Mouse (Mus musculus): ENCODE data around the gene Nutf2. TPM values are rescaled to one million over a fixed set of nuclear protein-coding genes. Genes with fewer than 3 reads are reported as not detected.
"Not testable (repeated sequence)": the region's sequence is repeated elsewhere in the genome, so short reads cannot be mapped to it uniquely, and the experiment has no call there.

Gene Nutf2
- polyA plus RNA-seq (2015; fragmentation: Nextera tagmentation; extraction: Ambion mirVana), result 195 and 202 TPM in 2 replicates

- H3K4me2 ChIP-seq, result peak within 1 kb of the TSS; percentile 73
- H3K9me3 ChIP-seq, result no peaks in the 10 kb centered on the region
- H3K27me3 ChIP-seq, result no peaks in the 10 kb centered on the region
- peaks cover 60% of the 10 kb centered on the region for H3K4me1 ChIP-seq
- H3K4me3 ChIP-seq, result peak within 1 kb of the TSS; percentile 96
- H3K9ac ChIP-seq, result peak within 1 kb of the TSS; percentile 95
- peak; percentile 98 for ATAC-seq (ENCODE audit: insufficient number of reproducible peaks, low FRiP score, low TSS enrichment, low read depth)
- H3K27ac ChIP-seq, result peak within 1 kb of the TSS; percentile 94
- WGBS, result under 1% methylated on average over 59 of the region's 59 CpGs
- peaks cover 12% of the 10 kb centered on the region for H3K36me3 ChIP-seq
Measured at GRCm38 (mm10) chr8:105860143-105860981, at the start of gene Nutf2. Nutf2 (plus strand) TSS chr8:105860580.

- no peaks in the 10 kb centered on the region for H3K9me3 ChIP-seq
- H3K27ac ChIP-seq, result no peak overlapping the region
- 93% methylated on average over 10 of the region's 10 CpGs for WGBS
- H3K4me2 ChIP-seq, result no peak overlapping the region
- no peak overlapping the region for H3K4me3 ChIP-seq
- H3K36me3 ChIP-seq, result peaks cover 22% of the 10 kb centered on the region
- peaks cover 5% of the 10 kb centered on the region; the same call in 1 of the 2 replicates for H3K4me1 ChIP-seq
- H3K27me3 ChIP-seq, result no peaks in the 10 kb centered on the region
- ATAC-seq (ENCODE audit: insufficient number of reproducible peaks, low FRiP score, low TSS enrichment, low read depth), result no peak
- no peak overlapping the region for H3K9ac ChIP-seq
Measured at GRCm38 (mm10) chr8:105811061-105811460, 49.3 kb upstream of the Nutf2 start.

GRCm38 (mm10) chr8:105811543-105811942, 48.8 kb upstream of the Nutf2 start:
- 75% methylated on average over 3 of the region's 3 CpGs for WGBS
- Histone ChIP-seq H3K9ac (no peak overlapping the region), H3K27me3 (no peaks in the 10 kb centered on the region)

GRCm38 (mm10) chr8:105812511-105812910, 47.9 kb upstream of the Nutf2 start:
- Histone ChIP-seq H3K36me3 (peaks cover 22% of the 10 kb centered on the region), H3K4me1 (peaks cover 5% of the 10 kb centered on the region; the same call in 1 of the 2 replicates), H3K9me3 (no peaks in the 10 kb centered on the region), H3K4me2 (no peak overlapping the region), H3K27me3 (no peaks in the 10 kb centered on the region), H3K27ac (no peak overlapping the region), H3K9ac (no peak overlapping the region), H3K4me3 (no peak overlapping the region)
- WGBS, result 86% methylated on average over 5 of the region's 5 CpGs
- no peak for ATAC-seq (ENCODE audit: insufficient number of reproducible peaks, low FRiP score, low TSS enrichment, low read depth)

More at GRCm38 (mm10) chr8:105811543-105811942, 48.8 kb upstream of the Nutf2 start:
- Histone ChIP-seq H3K27ac (no peak overlapping the region), H3K4me3 (no peak overlapping the region), H3K9me3 (no peaks in the 10 kb centered on the region), H3K4me2 (no peak overlapping the region), H3K4me1 (peaks cover 5% of the 10 kb centered on the region; the same call in 1 of the 2 replicates), H3K36me3 (peaks cover 22% of the 10 kb centered on the region)
- no peak for ATAC-seq (ENCODE audit: insufficient number of reproducible peaks, low FRiP score, low TSS enrichment, low read depth)

GRCm38 (mm10) chr8:105813241-105813640, 47.1 kb upstream of the Nutf2 start:
- WGBS, result 94% methylated on average over 6 of the region's 6 CpGs
- Histone ChIP-seq H3K9me3 (no peaks in the 10 kb centered on the region), H3K36me3 (peaks cover 22% of the 10 kb centered on the region), H3K27ac (no peak overlapping the region), H3K4me3 (no peak overlapping the region), H3K4me2 (no peak overlapping the region), H3K4me1 (peaks cover 5% of the 10 kb centered on the region; the same call in 1 of the 2 replicates), H3K27me3 (no peaks in the 10 kb centered on the region), H3K9ac (no peak overlapping the region)
- ATAC-seq (ENCODE audit: insufficient number of reproducible peaks, low FRiP score, low TSS enrichment, low read depth), result no peak

DNA sequence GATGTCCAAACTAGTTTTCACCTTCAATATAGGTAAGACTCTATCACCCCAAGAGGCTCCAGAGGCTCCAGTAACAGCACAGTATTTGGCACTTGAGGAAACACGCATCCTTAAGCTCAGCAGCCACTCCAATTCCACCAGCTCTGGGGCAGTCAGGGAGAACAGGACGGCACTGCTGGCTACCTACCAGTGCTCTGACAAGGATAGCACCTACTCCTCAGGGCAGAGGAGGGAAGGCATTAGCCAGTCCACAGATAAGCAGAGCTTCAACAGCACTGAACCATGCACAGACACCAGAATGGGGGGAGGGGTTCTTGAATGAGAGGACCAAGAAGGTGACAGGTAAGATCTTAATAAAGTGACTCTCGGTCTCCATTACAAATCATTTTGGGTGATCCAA, 40.7 kb upstream of the Nutf2 start:
- H3K4me1 ChIP-seq, result no peaks in the 10 kb centered on the region
- no peak overlapping the region for H3K27ac ChIP-seq
- H3K36me3 ChIP-seq, result peaks cover 40% of the 10 kb centered on the region
- no peaks in the 10 kb centered on the region for H3K27me3 ChIP-seq
- no peak overlapping the region for H3K9ac ChIP-seq
- ATAC-seq (ENCODE audit: insufficient number of reproducible peaks, low FRiP score, low TSS enrichment, low read depth), result no peak
- no peaks in the 10 kb centered on the region for H3K9me3 ChIP-seq
- H3K4me3 ChIP-seq, result no peak overlapping the region
- 91% methylated on average over 3 of the region's 3 CpGs for WGBS
- H3K4me2 ChIP-seq, result no peak overlapping the region

GRCm38 (mm10) chr8:105820925-105821324, 39.5 kb upstream of the Nutf2 start:
- H3K9me3 ChIP-seq, result no peaks in the 10 kb centered on the region
- H3K4me2 ChIP-seq, result no peak overlapping the region
- 0 out of 2 replicates have a peak, but pooled peaks have one; percentile 35 for ATAC-seq (ENCODE audit: insufficient number of reproducible peaks, low FRiP score, low TSS enrichment, low read depth)
- H3K9ac ChIP-seq, result no peak overlapping the region
- WGBS, result 94% methylated on average over 1 of the region's 1 CpGs
- H3K27me3 ChIP-seq, result no peaks in the 10 kb centered on the region
- H3K4me3 ChIP-seq, result no peak overlapping the region
- H3K27ac ChIP-seq, result no peak overlapping the region
- peaks cover 6% of the 10 kb centered on the region for H3K4me1 ChIP-seq
- H3K36me3 ChIP-seq, result peaks cover 42% of the 10 kb centered on the region

DNA sequence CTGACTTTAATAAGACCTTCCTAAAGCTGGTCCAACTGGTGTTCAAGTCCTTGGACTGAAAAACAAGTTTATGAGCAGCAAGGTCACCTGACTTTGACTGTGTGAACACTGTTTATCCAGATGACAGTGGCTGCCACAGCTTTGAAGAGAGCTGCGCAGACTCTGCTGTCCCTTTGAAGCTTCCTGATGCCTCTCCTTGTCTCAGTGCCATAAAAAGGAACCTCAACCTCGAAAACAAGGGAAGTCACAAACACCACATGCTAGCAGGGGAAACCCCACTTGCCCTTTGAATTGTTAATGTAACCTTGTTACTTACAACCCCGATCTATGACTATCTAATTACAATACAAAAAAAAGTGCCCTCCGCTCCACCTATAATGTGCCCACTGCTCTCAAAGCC, 34.9 kb upstream of the Nutf2 start:
- peak overlapping the region; percentile 72 for H3K4me2 ChIP-seq

DNA sequence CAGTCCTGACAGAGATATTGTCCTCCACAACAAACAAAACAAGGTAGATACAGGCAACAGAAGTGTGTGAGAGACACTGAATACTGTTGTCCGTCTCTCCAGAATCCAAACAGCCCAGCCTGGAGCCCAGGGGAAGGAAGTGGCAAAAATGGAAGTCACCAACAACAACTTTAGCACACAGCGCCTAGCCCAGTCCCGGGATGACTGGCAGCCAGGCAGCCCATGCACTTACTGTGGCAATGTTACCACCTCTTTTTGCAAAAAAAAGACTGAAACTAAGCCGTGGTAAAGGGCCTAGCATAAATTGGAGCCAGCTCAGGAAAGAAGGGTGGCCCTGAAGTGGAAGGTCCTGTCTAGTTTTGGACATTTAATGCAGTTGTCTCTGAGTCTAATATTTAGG, 34.0 kb upstream of the Nutf2 start:
- Histone ChIP-seq H3K9me3 (no peaks in the 10 kb centered on the region), H3K4me2 (peak overlapping the region; percentile 72), H3K4me1 (peaks cover 20% of the 10 kb centered on the region), H3K9ac (peak overlapping the region; percentile 81), H3K36me3 (peaks cover 27% of the 10 kb centered on the region), H3K27me3 (no peaks in the 10 kb centered on the region), H3K27ac (peak overlapping the region; percentile 71), H3K4me3 (peak overlapping the region; percentile 81)
- no peak for ATAC-seq (ENCODE audit: insufficient number of reproducible peaks, low FRiP score, low TSS enrichment, low read depth)
- 3% methylated on average over 4 of the region's 4 CpGs for WGBS

More for the DNA sequence above, 34.9 kb upstream of the Nutf2 start:
- Histone ChIP-seq H3K9ac (no peak overlapping the region), H3K27ac (no peak overlapping the region), H3K4me3 (peak overlapping the region; percentile 81), H3K9me3 (no peaks in the 10 kb centered on the region), H3K27me3 (no peaks in the 10 kb centered on the region), H3K36me3 (peaks cover 36% of the 10 kb centered on the region), H3K4me1 (peaks cover 20% of the 10 kb centered on the region)
- WGBS, result 69% methylated on average over 4 of the region's 4 CpGs
- ATAC-seq (ENCODE audit: insufficient number of reproducible peaks, low FRiP score, low TSS enrichment, low read depth), result no peak

DNA sequence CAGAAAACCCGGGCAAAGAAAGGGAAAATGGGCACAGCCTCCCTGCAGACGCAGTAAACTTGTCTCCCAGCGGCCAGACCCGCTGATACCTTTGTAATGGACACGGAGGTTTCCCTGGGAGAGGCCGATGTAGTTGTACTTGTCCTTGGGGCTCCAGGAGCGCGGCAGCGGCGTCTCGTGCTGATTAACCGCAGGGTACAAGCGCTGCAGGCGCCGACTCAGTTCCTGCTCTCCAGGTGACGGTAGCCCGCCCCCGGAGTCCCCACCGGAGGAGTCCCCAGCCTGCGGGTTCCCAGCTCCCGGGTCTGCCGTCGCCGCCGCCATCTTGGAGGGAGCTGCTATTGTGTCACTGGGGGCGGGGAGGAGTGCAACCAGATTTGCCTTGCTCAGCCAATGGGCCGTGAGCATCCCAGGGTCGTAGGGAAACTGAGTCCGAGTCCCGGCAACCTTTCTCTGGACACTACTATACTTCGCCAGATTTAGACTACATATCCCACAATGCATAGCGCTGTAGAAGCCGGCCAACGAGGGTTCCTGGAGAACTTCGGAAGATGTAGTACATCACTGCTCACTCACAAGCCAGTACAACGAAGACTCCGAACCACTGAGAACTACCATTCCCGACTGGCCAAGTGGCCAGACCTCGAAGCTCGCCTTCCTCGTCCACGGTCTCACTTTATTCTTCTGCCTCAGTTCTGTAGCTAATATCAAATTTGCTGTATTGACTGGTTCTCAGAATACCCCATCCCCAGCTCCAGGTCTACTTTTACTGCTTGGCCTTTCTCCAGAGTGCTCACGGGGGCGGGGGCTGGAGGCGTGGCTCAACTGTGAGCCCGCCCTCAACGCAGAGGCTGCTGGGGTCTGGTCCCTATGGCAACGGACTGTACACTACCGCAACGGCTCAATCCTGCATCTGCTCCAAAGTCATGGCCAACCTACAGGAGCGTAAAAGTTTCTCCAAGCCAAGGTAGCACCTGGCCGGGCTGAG, 33.2 kb upstream of the Nutf2 start, which contains the start of the genes Ranbp10 and Tsnaxip1:
Gene Ranbp10 (minus strand): TSS at position 490 of the 988 bp plus-strand sequence.
Gene Tsnaxip1 (plus strand): TSS at position 871 of the 988 bp plus-strand sequence.
- Histone ChIP-seq H3K4me1 (peaks cover 20% of the 10 kb centered on the region), H3K27me3 (no peaks in the 10 kb centered on the region), H3K4me3 (peak within 1 kb of the TSS; percentile 81), H3K4me2 (peak within 1 kb of the TSS; percentile 72), H3K9ac (peak within 1 kb of the TSS; percentile 81), H3K36me3 (peaks cover 21% of the 10 kb centered on the region), H3K27ac (peak within 1 kb of the TSS; percentile 80), H3K9me3 (no peaks in the 10 kb centered on the region)
- under 1% methylated on average over 52 of the region's 52 CpGs for WGBS
- peak; percentile 99 for ATAC-seq (ENCODE audit: insufficient number of reproducible peaks, low FRiP score, low TSS enrichment, low read depth)

GRCm38 (mm10) chr8:105833740-105834139, 26.6 kb upstream of the Nutf2 start:
- not testable (repeated sequence) for ATAC-seq (ENCODE audit: insufficient number of reproducible peaks, low FRiP score, low TSS enrichment, low read depth); H3K36me3 ChIP-seq; H3K27ac ChIP-seq; H3K9ac ChIP-seq; H3K4me3 ChIP-seq; H3K4me2 ChIP-seq; H3K4me1 ChIP-seq; H3K9me3 ChIP-seq; H3K27me3 ChIP-seq
- WGBS, result 83% methylated on average over 2 of the region's 2 CpGs
